Mouse (Mus musculus) cortical plate, adult 2 months (tissue): ENCODE data around the gene Itk.

Source experiments
- CTCF ChIP-seq: fragments of 200-500 bp; IDR thresholded peaks from 2 replicates; pipeline ENCODE4 v1.5.1; 2011; ENCODE audit warnings: mild to moderate bottlenecking, control low read depth, low read length; ENCODE audit not compliant: insufficient read depth; ENCODE audit errors: extremely low read depth
- POLR2A ChIP-seq: fragments of 200-500 bp; IDR thresholded peaks from 2 replicates; pipeline ENCODE4 v1.6.1; 2011; ENCODE audit warnings: mild to moderate bottlenecking, low read length, control low read depth; ENCODE audit not compliant: insufficient read depth; ENCODE audit errors: extremely low read depth

DNA sequence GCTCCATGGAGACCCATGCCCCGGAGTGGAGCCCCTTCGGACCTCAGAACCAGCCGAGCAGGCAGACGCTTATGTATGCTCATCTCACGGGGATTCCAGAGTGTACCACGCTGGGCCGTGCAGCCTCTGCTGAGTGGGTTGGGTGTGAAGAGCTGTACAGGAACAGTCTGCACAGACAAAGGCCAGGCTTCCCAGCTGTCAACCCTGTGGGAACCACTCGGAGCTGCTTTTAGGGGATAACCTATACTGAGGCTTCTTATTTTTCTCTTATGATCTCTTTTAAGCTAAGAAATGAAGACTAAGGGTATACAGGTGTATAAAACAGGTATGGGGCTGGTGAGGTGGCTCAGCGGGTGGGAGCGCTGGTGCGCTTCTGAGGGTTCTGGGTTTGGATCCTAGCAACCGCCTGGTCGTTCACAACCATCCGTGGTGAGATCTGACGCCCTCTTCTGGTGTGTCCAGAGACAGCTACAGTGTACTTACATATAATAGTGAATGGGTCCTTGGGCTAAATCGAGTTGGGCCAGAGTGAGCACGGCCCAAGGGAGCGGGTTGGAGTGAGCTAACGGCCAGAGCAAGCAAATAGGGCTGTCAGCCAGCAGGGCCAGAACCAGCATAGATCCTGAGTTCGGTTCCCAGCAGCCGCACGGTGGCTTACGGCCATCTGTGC is 87.6 kb downstream of the Itk start:
- no peak for TF ChIP-seq POLR2A
- no peak; the same call in 1 of the 2 replicates for TF ChIP-seq CTCF
